Mouse (Mus musculus): Measurements from ENCODE around the gene Arhgef26.

- TF ChIP-seq POLR2A (IDR thresholded peaks at IDR 0.05; ENCODE audit: control insufficient read depth, extremely low read depth, insufficient read depth, low read length, poor library complexity) (no peak), CTCF (IDR thresholded peaks at IDR 0.05; ENCODE audit: borderline replicate concordance, control insufficient read depth, extremely low read depth, insufficient read depth, low read length, poor library complexity) (no peak)
These were observed 3.5 kb downstream of the Arhgef26 start for GRCm38 (mm10) chr3:62341496-62342205.
